Mouse (Mus musculus): ENCODE results near the gene Cyp27a1.

The Cyp27a1 gene

DNA sequence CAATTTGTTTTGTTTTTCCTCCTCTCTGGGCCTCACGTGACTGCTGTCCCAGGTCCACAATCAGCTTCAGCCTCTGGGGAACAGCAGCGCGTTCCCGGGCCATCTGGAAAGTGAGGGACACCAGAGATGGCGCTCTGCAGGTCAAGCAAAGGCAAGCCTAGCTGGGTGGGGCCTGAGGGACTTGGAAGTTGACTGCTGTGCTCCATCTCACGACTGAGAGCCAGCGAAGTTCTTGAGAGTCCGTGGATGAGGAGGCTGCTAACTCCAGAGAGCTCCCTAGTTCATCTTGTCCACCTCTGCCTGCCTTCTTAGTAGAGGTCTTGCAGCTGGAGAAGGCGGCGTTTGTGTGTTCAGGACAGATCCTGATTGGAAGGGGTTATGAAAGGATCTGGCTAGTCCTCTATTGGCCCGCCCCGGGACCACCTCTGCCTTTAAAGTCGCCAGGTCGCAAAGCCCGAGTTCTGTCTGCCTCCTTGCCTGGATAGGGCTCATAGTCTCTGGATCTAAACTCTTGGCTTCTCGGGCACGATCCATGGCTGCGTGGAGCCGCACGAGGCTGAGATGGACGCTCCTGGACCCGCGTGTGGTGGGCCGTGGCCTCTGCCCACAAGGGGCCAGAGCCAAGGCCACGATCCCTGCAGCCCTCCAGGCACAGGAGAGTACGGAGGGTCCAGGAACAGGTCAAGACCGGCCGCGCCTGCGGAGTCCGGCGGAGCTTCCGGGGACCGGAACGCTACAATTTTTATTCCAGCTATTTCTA is at the start of gene Cyp27a1:
Cyp27a1 (plus strand) TSS at position 476 of the 760 bp plus-strand sequence.
- in situ Hi-C loops (cut with MboI; ENCODE audit: low pct_unique_long_range_greater_than_20kb in 1 of 2, low sequenced_read_pairs in 2 of 2, unreplicated experiment in 1 of 2), result no loop called here

- in situ Hi-C loops (cut with MboI; ENCODE audit: low pct_unique_long_range_greater_than_20kb in 1 of 2, low sequenced_read_pairs in 2 of 2, unreplicated experiment in 1 of 2), result no loop called here
These were observed 48.2 kb upstream of the Cyp27a1 start for GRCm38 (mm10) chr1:74665153-74665552.

GRCm38 (mm10) chr1:74668371-74668770 is 45.0 kb upstream of the Cyp27a1 start:
- in situ Hi-C loops (cut with MboI; ENCODE audit: low pct_unique_long_range_greater_than_20kb in 1 of 2, low sequenced_read_pairs in 2 of 2, unreplicated experiment in 1 of 2), result no loop called here

DNA sequence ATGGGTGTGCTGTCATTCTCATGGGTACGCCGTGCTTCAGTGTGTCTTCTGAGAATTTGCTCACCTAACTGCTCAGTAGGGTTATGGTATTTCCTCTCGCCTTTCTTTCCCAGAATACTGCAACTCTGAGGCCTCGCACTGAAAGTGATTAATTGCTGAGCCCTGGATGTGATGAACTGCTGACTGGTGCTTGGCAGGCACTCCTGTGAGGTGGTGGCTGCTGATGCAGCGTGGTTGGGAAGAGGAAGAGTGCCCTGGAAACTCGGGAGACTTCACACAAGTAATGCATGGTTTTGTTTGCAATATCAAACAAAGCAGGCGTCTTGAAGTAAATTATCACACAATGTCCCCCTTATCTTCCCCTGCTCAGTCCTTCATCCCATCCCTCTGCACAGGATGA is 40.6 kb upstream of the Cyp27a1 start:
- in situ Hi-C loops (cut with MboI; ENCODE audit: low pct_unique_long_range_greater_than_20kb in 1 of 2, low sequenced_read_pairs in 2 of 2, unreplicated experiment in 1 of 2), result no loop called here

DNA sequence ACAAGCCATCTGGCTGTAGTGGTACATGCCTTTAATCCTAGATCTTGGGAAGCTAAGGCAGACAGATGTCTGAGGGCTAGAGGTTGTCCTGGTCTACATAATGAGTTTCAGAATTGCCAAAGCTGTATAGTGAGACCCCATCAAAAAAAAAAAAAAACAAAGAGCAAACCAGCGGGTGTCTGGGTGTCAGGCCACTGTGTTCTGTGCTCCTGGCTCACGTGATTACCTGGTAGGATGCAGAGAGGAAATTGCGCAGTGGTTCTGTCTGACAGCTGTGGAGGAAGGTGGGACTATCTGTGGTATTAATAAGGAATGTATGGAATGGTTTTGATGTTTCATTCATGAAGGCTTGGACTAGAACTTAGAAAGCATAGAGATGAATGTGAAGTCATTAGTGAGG is 36.5 kb upstream of the Cyp27a1 start:
- in situ Hi-C loops (cut with MboI; ENCODE audit: low pct_unique_long_range_greater_than_20kb in 1 of 2, low sequenced_read_pairs in 2 of 2, unreplicated experiment in 1 of 2), result no loop called here

GRCm38 (mm10) chr1:74677843-74678242 is 35.5 kb upstream of the Cyp27a1 start:
- in situ Hi-C loops (cut with MboI; ENCODE audit: low pct_unique_long_range_greater_than_20kb in 1 of 2, low sequenced_read_pairs in 2 of 2, unreplicated experiment in 1 of 2), result no loop called here

DNA sequence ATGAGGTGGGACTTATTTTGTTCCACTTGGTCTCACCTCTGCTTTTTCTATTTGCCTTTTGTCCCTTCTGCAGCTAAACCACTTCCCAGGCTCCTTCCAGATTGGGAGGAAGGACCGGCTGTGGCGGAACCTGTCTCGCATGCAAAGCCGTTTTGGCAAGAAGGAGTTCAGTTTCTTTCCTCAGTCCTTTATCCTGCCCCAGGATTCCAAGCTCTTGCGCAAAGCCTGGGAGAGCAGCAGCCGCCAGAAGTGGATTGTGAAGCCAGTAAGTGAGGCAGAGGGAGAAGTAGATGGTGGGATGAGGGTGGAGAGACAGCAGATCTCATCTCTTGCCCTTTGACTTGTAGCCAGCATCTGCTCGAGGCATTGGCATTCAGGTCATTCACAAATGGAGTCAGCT is 26.2 kb upstream of the Cyp27a1 start:
- in situ Hi-C loops (cut with MboI; ENCODE audit: low pct_unique_long_range_greater_than_20kb in 1 of 2, low sequenced_read_pairs in 2 of 2, unreplicated experiment in 1 of 2), result no loop called here

DNA sequence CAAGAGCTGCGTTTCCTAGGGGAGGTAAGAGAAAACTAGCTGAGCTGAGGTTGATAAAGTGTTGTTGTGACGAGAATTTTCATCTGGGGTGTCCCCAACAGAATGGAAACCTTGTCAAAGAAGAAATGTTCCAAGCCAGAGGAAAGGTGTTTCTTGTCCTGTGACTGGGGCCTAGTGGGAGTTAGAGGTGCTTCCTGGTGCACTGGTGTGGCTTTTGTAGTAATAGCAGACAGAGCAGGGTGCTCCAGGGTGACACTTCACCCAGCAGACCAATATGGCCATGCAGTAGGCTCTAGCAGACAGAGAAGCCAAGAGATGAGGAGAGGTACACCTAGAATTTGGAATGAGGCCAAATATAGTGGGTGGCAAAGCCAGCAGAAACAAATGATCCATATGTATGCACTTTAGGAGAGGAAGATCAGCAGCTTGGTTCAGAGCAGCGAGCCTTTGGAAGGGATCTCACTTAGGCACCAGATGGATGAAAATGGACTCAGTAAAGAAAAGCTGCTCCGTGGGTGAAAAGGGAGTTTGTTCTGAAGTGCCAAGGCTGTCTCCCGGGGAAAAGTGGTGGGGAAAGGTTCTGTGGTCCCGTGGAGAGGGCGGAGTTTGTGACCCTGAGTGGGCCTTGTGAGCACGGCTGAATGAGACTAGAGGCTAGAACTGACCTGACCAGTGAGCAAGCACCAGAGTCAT is 19.3 kb upstream of the Cyp27a1 start:
- in situ Hi-C loops (cut with MboI; ENCODE audit: low pct_unique_long_range_greater_than_20kb in 1 of 2, low sequenced_read_pairs in 2 of 2, unreplicated experiment in 1 of 2), result no loop called here

DNA sequence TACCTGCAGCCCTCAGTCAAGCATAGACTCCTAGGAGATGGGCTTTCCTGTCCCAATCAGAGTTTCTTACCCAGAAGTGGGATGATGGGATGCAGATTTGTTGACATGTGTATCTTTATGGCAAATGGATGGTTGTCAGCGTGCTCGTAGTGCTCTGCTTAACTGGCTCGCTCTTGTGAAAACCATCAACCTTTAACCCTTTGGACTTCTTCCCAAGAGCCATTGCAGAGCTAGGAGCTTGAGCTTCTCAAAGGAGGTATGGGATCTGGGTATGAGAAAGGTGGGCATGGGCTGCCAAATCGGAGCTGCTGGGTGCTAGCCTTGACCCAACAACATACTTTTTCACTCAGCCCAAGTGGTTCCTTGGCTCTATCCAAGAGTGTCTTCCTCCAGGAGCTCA is 17.5 kb upstream of the Cyp27a1 start:
- in situ Hi-C loops (cut with MboI; ENCODE audit: low pct_unique_long_range_greater_than_20kb in 1 of 2, low sequenced_read_pairs in 2 of 2, unreplicated experiment in 1 of 2), result no loop called here

GRCm38 (mm10) chr1:74697416-74697815 is 16.0 kb upstream of the Cyp27a1 start:
- in situ Hi-C loops (cut with MboI; ENCODE audit: low pct_unique_long_range_greater_than_20kb in 1 of 2, low sequenced_read_pairs in 2 of 2, unreplicated experiment in 1 of 2), result no loop called here

GRCm38 (mm10) chr1:74698353-74698752 is 15.0 kb upstream of the Cyp27a1 start:
- in situ Hi-C loops (cut with MboI; ENCODE audit: low pct_unique_long_range_greater_than_20kb in 1 of 2, low sequenced_read_pairs in 2 of 2, unreplicated experiment in 1 of 2), result no loop called here

DNA sequence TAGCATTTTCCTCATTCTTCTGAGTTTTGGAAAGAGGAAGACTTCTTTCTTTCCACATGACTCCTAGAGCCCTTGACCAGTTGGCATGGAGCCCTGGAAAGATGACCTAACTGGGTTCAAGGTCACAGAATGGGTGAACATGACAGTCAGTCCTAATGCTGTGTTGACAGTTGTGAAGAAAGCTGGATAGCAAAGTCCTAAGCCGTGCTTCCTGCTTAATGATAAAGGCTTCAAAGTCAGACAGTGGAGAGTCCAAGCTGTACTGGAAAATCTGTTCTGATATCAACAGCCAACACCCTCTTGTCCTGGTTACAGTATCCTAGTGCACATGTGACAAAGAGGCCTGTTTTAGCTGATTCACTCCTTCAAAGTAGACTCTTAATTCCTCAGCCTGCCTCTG is 14.6 kb upstream of the Cyp27a1 start:
- in situ Hi-C loops (cut with MboI; ENCODE audit: low pct_unique_long_range_greater_than_20kb in 1 of 2, low sequenced_read_pairs in 2 of 2, unreplicated experiment in 1 of 2), result no loop called here

DNA sequence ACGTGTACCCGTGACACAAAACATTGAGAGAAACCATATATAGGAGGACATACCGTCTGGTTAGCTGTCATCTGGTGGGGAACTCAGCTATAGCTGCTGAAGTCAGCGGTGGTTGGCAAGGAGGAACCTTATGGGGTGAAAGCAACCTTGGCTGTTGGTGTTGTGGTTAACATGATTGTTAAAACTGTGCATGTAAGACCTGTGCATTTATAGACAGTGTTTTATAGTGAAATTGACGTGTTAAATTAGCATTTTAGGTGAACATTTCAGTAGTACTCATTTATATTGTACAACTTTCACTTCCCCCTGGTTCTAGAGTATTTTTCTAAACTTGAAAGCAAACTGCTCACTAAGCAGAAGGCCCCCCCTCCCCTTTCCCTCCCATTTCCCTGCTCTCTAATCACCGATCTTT is 11.2 kb upstream of the Cyp27a1 start:
- in situ Hi-C loops (cut with MboI; ENCODE audit: low pct_unique_long_range_greater_than_20kb in 1 of 2, low sequenced_read_pairs in 2 of 2, unreplicated experiment in 1 of 2), result no loop called here

DNA sequence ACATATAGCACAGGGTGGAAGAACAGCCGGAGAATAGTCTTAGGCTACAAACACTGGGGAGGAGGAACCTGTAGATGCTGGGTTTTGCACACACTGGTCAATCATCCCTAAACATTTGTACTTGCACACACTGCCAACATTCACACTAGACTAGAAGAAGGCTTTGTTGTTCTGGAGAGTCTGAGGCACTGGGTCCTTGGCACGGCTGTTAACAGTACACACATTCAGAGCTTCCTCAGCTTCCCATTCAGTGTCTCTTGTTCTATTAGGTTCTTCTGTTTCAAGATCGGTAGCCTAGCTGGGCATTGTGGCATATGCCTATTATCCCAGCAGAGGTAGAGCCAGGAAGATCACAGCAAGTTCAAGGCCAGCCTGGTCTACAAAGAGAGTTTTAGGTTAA is 9.2 kb upstream of the Cyp27a1 start:
- in situ Hi-C loops (cut with MboI; ENCODE audit: low pct_unique_long_range_greater_than_20kb in 1 of 2, low sequenced_read_pairs in 2 of 2, unreplicated experiment in 1 of 2), result no loop called here

DNA sequence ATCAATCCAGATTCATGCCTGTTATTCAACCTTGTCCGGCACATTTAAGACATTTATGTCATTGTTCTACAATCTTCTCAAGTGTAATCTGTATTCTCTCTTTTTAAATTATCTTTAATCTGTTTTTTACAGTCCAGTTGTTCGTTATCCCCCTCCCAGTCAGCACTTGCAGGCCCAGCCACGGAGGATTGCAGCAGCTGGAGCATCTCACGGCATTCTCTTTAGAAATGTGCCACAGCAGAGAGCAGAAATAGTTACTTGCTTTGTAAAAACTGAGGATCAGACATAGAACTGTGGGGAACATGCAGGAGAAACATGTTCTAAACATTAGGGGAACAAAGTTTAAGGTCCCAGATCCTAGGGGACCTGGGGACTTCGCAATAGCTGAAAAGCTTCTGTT is 8.4 kb upstream of the Cyp27a1 start:
- in situ Hi-C loops (cut with MboI; ENCODE audit: low pct_unique_long_range_greater_than_20kb in 1 of 2, low sequenced_read_pairs in 2 of 2, unreplicated experiment in 1 of 2), result no loop called here

DNA sequence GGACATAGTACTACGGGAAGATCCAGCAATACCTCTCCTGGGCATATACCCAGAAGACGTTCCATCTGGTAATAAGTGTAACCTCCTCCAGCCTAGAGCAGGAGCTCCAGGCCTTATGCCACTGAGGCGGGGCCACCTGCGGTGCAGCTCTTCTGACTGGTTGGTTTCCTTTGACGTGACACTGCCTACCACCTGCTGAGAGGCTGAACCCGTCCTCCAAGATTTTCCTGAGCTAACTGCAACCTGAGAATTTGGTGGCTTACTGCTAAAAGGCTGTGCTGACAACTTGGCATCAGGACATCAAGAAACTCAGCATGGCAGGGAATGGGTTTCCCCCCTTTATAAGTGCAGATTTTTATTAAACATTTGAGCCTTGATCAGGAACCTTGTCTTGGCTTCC is 3.8 kb upstream of the Cyp27a1 start:
- in situ Hi-C loops (cut with MboI; ENCODE audit: low pct_unique_long_range_greater_than_20kb in 1 of 2, low sequenced_read_pairs in 2 of 2, unreplicated experiment in 1 of 2), result no loop called here

GRCm38 (mm10) chr1:74712046-74712445 is 1.3 kb upstream of the Cyp27a1 start:
- in situ Hi-C loops (cut with MboI; ENCODE audit: low pct_unique_long_range_greater_than_20kb in 1 of 2, low sequenced_read_pairs in 2 of 2, unreplicated experiment in 1 of 2), result no loop called here

DNA sequence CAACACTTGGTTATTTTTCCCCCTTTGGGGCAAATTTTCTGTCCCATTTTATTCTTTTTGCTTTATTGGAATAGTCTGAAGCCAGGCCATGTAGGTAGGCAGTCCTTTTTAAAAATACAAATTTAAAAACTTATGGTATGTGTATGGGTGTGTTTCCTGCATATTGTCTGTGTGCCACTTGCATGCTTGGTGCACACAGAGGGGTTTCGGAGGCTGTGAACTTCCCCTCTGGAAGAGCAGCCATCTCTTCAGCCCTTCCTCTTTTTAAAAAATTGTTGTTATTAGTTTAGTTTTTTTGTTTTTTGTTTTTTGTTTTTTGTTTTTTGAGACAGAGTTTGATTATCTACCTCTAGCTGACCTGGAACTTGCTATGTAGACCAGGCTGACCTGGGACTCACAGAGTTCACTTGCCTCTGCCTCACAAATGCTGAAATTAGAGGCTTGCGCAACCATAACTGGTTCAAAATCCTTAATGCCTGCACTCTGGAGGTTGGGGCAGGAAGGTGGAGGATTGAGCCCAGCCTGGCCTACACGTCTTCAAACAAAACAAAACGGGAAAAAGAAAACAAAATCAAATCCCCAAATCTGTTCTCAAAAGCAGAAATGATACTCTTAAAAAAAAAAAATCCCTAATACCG is 794 bp upstream of the Cyp27a1 start:
- in situ Hi-C loops (cut with MboI; ENCODE audit: low pct_unique_long_range_greater_than_20kb in 1 of 2, low sequenced_read_pairs in 2 of 2, unreplicated experiment in 1 of 2), result no loop called here

- in situ Hi-C loops (cut with MboI; ENCODE audit: low pct_unique_long_range_greater_than_20kb in 1 of 2, low sequenced_read_pairs in 2 of 2, unreplicated experiment in 1 of 2), result no loop called here
These were observed 721 bp downstream of the Cyp27a1 start for GRCm38 (mm10) chr1:74713859-74714730.
